Mouse (Mus musculus): ENCODE results near the gene Sap25.
A peak's percentile ranks its signal among the peaks of the same experiment; 100 is the strongest.

DNA sequence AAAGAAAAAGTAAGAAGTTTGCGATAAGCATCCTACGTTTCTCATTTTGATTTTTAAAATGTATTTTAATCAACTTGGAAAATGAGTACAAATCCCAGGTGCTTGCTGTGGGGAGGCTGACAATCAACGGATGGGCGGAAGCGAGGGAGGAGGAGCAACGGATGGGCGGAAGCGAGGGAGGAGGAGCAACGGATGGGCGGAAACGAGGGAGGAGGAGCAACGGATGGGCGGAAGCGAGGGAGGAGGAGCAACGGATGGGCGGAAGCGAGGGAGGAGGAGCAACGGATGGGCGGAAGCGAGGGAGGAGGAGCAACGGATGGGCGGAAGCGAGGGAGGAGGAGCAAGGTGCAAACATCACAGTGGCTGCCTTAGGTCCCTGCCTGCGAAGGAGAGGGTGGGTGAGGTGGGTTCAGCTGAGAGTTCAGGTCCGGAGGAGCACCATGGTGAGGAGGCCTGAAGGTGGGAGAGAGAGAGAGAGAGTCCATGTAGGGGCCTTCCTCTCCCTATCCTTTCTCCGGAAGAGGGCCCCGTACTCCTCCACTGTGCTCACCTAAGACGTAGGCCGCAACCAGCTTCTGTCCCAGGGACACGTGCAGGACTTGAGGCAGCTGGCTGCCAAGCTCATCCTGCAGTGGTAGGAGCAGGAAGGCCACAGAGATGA, 44.4 kb upstream of the Sap25 start:
- no peak for TF ChIP-seq CTCF (IDR thresholded peaks at IDR 0.05; ENCODE audit: control insufficient read depth, insufficient read depth, insufficient replicate concordance, low read depth, low read length)
- TF ChIP-seq POLR2A (IDR thresholded peaks at IDR 0.05; ENCODE audit: control insufficient read depth, low read depth, low read length), result peak; percentile 70; the same call in 1 of the 2 replicates

Measured in testis, adult 2 months (tissue).